Mouse (Mus musculus) forebrain, postnatal 0 days (tissue): Measurements from ENCODE around the gene Gpx8. TPM values are rescaled to one million over a fixed set of nuclear protein-coding genes. Genes with fewer than 3 reads are reported as not detected.

ENCODE experiments used
- ATAC-seq: fragments of 200-750 bp; cut with Nextera tagmentation; 2 replicates; pipeline ENCODE4 v1.8.0; 2017; ENCODE audit warnings: mild to moderate bottlenecking, moderate library complexity
- DNase-seq: peaks from one replicate; pipeline ENCODE4 v3.0.0-alpha.2; 2015
- H3K27ac ChIP-seq: fragments of 300-500 bp; sonication (generic); 2 replicates; pipeline ENCODE4 v1.5.1; 2014; ENCODE audit warnings: low read depth, mild to moderate bottlenecking, antibody characterized with exemption, low read length, moderate library complexity, mixed read lengths
- H3K27me3 ChIP-seq: fragments of 300-500 bp; sonication (generic); 2 replicates; pipeline ENCODE4 v1.6.1; 2014; ENCODE audit warnings: mild to moderate bottlenecking, low read length, mixed read lengths; ENCODE audit not compliant: insufficient read depth
- H3K36me3 ChIP-seq: fragments of 300-500 bp; sonication (generic); 2 replicates; pipeline ENCODE4 v1.6.1; 2014; ENCODE audit warnings: mild to moderate bottlenecking, moderate library complexity; ENCODE audit not compliant: insufficient read depth
- H3K4me1 ChIP-seq: fragments of 300-500 bp; sonication (generic); 2 replicates; pipeline ENCODE4 v1.6.1; 2014; ENCODE audit warnings: antibody characterized with exemption; ENCODE audit not compliant: insufficient read depth
- H3K4me2 ChIP-seq: fragments of 300-500 bp; sonication (generic); 2 replicates; pipeline ENCODE4 v1.6.1; 2014; ENCODE audit warnings: low read depth, mild to moderate bottlenecking, moderate library complexity
- H3K4me3 ChIP-seq: fragments of 300-500 bp; sonication (generic); 2 replicates; pipeline ENCODE4 v1.5.1; 2014; ENCODE audit warnings: low read depth, low read length, mixed read lengths
- H3K9ac ChIP-seq: fragments of 300-500 bp; sonication (generic); 2 replicates; pipeline ENCODE4 v1.6.1; 2014; ENCODE audit warnings: mild to moderate bottlenecking
- H3K9me3 ChIP-seq: fragments of 300-500 bp; sonication (generic); 2 replicates; pipeline ENCODE4 v1.6.1; 2016; ENCODE audit warnings: low read length
- CTCF ChIP-seq: sonication (generic); IDR thresholded peaks from 2 replicates; pipeline ENCODE4 v1.5.1; 2016; ENCODE audit warnings: antibody characterized with exemption, control low read depth, low read depth
- WGBS: fragments of 180-500 bp; shearing (Covaris S2); extraction: QIAGEN DNeasy Blood & Tissue Kit; methylation state at CpG from one replicate; pipeline ENCODE4 v1.1.7; 2014; 5-methylcytosine and 5-hydroxymethylcytosine counted together
- polyA plus RNA-seq: library from polyadenylated mRNA; unstranded; fragments of >200 nt; fragmentation: Nextera tagmentation; extraction: Ambion mirVana; gene quantifications from 2 replicates; pipeline ENCODE4 v1.2.1, GENCODE M21; 2015
- total RNA-seq: library from RNA; depleted of rRNA; stranded (reverse); fragments of >200 nt; gene quantifications from 2 replicates; pipeline ENCODE4 v1.2.3, GENCODE M21; 2014

The Gpx8 gene
- total and polyA plus RNA-seq, 2 experiments from 2014 or later, result 27.3 to 41.7 TPM

GRCm38 (mm10) chr13:113000576-113001318 is 45.5 kb downstream of the Gpx8 start:
- no peaks in the 10 kb centered on the region for H3K9me3 ChIP-seq
- peaks cover 5% of the 10 kb centered on the region; the same call in 1 of the 2 replicates for H3K4me1 ChIP-seq
- no peak for TF ChIP-seq CTCF
- 70% methylated on average over 9 of the region's 9 CpGs for WGBS
- H3K4me3 ChIP-seq, result no peak overlapping the region
- H3K27ac ChIP-seq, result no peak overlapping the region
- H3K4me2 ChIP-seq, result no peak overlapping the region
- ATAC-seq (no peak), DNase-seq (no peak)
- no peaks in the 10 kb centered on the region for H3K36me3 ChIP-seq
- peaks cover 38% of the 10 kb centered on the region for H3K27me3 ChIP-seq
- no peak overlapping the region for H3K9ac ChIP-seq

GRCm38 (mm10) chr13:113000090-113000489 is 46.1 kb downstream of the Gpx8 start:
- Histone ChIP-seq H3K4me1 (peaks cover 5% of the 10 kb centered on the region; the same call in 1 of the 2 replicates), H3K4me2 (no peak overlapping the region), H3K4me3 (no peak overlapping the region), H3K27me3 (peaks cover 44% of the 10 kb centered on the region), H3K36me3 (no peaks in the 10 kb centered on the region), H3K9ac (no peak overlapping the region), H3K9me3 (no peaks in the 10 kb centered on the region), H3K27ac (no peak overlapping the region)
- ATAC-seq, result no peak
- 83% methylated on average over 3 of the region's 3 CpGs for WGBS
- no peak for DNase-seq
- no peak for TF ChIP-seq CTCF

- TF ChIP-seq CTCF, result no peak
- Histone ChIP-seq H3K4me2 (peak overlapping the region; percentile 94), H3K9me3 (no peaks in the 10 kb centered on the region), H3K27me3 (peaks cover 58% of the 10 kb centered on the region), H3K36me3 (no peaks in the 10 kb centered on the region), H3K4me3 (peak overlapping the region; percentile 48), H3K27ac (peak overlapping the region; percentile 29; the same call in 1 of the 2 replicates), H3K4me1 (peaks cover 5% of the 10 kb centered on the region; the same call in 1 of the 2 replicates), H3K9ac (peak overlapping the region; percentile 59)
- peak; percentile 63 for ATAC-seq
- 1% methylated on average over 45 of the region's 46 CpGs for WGBS
- DNase-seq, result peak; percentile 55
Measured at GRCm38 (mm10) chr13:112998427-112999201, 47.6 kb downstream of the Gpx8 start.

- Histone ChIP-seq H3K9me3 (no peaks in the 10 kb centered on the region), H3K4me3 (no peak overlapping the region), H3K9ac (no peak overlapping the region), H3K36me3 (no peaks in the 10 kb centered on the region), H3K27ac (no peak overlapping the region), H3K4me2 (no peak overlapping the region), H3K4me1 (peaks cover 5% of the 10 kb centered on the region; the same call in 1 of the 2 replicates), H3K27me3 (peaks cover 69% of the 10 kb centered on the region)
- 63% methylated on average over 6 of the region's 6 CpGs for WGBS
- no peak for DNase-seq
- TF ChIP-seq CTCF, result no peak
- no peak for ATAC-seq
Measured at GRCm38 (mm10) chr13:112997369-112997768, 48.8 kb downstream of the Gpx8 start.

- 59% methylated on average over 4 of the region's 4 CpGs for WGBS
- H3K36me3 ChIP-seq, result no peaks in the 10 kb centered on the region
Measured at GRCm38 (mm10) chr13:112996407-112996806, 49.8 kb downstream of the Gpx8 start.

GRCm38 (mm10) chr13:112994191-112994590 is 52.0 kb downstream of the Gpx8 start:
- peak; percentile 65 for ATAC-seq
- peak; percentile 75 for TF ChIP-seq CTCF

More at GRCm38 (mm10) chr13:112996407-112996806, 49.8 kb downstream of the Gpx8 start:
- ATAC-seq (no peak), DNase-seq (no peak)
- no peak overlapping the region for H3K4me3 ChIP-seq
- H3K27ac ChIP-seq, result no peak overlapping the region
- TF ChIP-seq CTCF, result no peak
- H3K9ac ChIP-seq, result no peak overlapping the region
- H3K4me2 ChIP-seq, result no peak overlapping the region
- H3K4me1 ChIP-seq, result peaks cover 5% of the 10 kb centered on the region; the same call in 1 of the 2 replicates
- H3K9me3 ChIP-seq, result no peaks in the 10 kb centered on the region
- H3K27me3 ChIP-seq, result peaks cover 74% of the 10 kb centered on the region

More at GRCm38 (mm10) chr13:112994191-112994590, 52.0 kb downstream of the Gpx8 start:
- Histone ChIP-seq H3K36me3 (no peaks in the 10 kb centered on the region), H3K9me3 (no peaks in the 10 kb centered on the region), H3K4me3 (peak overlapping the region; percentile 33), H3K4me1 (peaks cover 5% of the 10 kb centered on the region; the same call in 1 of the 2 replicates), H3K27ac (no peak overlapping the region), H3K9ac (peak overlapping the region; percentile 29; the same call in 1 of the 2 replicates), H3K27me3 (peaks cover 81% of the 10 kb centered on the region), H3K4me2 (peak overlapping the region; percentile 63)
- 3% methylated on average over 25 of the region's 25 CpGs for WGBS
- DNase-seq, result peak; percentile 67
